Mouse (Mus musculus) Patski (cell line): ENCODE results near the gene Bicral. TPM values are rescaled to one million over a fixed set of nuclear protein-coding genes. Genes with fewer than 3 reads are reported as not detected.

ENCODE experiments used
- ATAC-seq: fragments of 100-300 bp; one replicate; pipeline ENCODE4 v1.8.0; 2021
- CTCF ChIA-PET: fragments of 350-600 bp; sonication (Branson Sonifier 250); formaldehyde crosslinking; loops from one replicate; lab custom pipeline; 2022; ENCODE audit warnings: inconsistent platforms; lab: Charles Lee
- POLR2A ChIA-PET: fragments of 350-600 bp; sonication (Branson Sonifier 250); formaldehyde crosslinking; loops from one replicate; lab custom pipeline; 2022; ENCODE audit warnings: antibody characterized with exemption, inconsistent platforms; lab: Charles Lee
- DNase-seq: peaks from one replicate; pipeline ENCODE4 v3.0.0-alpha.2; 2011; ENCODE audit warnings: low read depth, low spot score
- H3K27me3 ChIP-seq: fragments of 371-371 bp; one replicate; pipeline ENCODE4 v1.5.1; 2021
- CTCF ChIP-seq: fragments of 100-300 bp; IDR thresholded peaks from one replicate; pipeline ENCODE4 v1.5.1; 2021
- in situ Hi-C: fragments of 300-500 bp; cut with MboI; formaldehyde crosslinking; loops from 3 replicates; pipeline ENCODE4 v1.11.1; 2018; ENCODE audit warnings: low pct_unique_long_range_greater_than_20kb, mixed read lengths
- polyA plus RNA-seq: library from polyadenylated mRNA; unstranded; gene quantifications from one replicate; pipeline ENCODE4 v1.2.3, GENCODE M21; 2021

Gene Bicral
- polyA plus RNA-seq, 1 experiment from 2014 or later = 16.4 TPM

GRCm38 (mm10) chr17:46832101-46832980 is 25.9 kb downstream of the Bicral start:
- in situ Hi-C loops = no loop called here
- CTCF ChIA-PET = interaction anchor here (0.9 kb wide), 1 partner anchor 12 kb away, joined by 4 read pairs; no protein-coding TSS in a partner anchor
- no peaks in the 10 kb centered on the region for H3K27me3 ChIP-seq
- TF ChIP-seq CTCF = no peak
- peak; percentile 45 for ATAC-seq
- no peak for DNase-seq
- POLR2A ChIA-PET = interaction anchor here (1.1 to 1.6 kb wide), 6 partner anchors 10 to 27 kb away, joined by 3 to 4 read pairs (median 4); no protein-coding TSS in a partner anchor

DNA sequence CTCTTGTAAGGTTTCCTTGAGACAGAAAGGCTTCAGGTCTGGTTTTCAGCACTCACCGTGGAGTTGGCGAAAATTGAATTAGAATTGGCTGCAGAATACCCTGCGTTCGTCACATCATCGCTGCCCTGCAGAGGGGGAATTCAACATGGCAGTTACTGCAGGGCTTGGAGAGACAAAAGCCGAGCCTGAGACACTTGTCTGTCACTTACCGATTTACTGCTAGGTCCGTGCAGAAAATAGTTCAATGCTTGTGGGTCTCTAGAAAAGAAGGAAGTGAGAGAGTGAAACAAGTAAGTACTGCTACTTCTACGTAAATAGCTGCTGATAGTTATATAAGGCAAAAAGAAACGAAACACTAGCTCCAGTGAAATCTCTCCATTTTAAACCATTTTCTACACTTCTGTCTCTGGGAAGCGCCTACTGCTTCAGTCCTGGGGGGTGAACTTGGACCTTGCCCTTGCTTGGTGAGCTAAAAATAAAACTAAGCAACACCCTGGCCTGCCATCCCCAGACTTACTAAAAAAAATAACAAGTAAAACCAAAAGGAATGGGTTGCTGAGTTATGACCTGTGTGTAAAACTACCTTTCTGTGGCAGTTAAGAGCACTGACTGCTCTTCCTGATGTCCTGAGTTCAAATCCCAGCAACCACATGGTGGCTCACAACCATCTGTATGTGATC is 28.3 kb downstream of the Bicral start:
- in situ Hi-C loops = no loop called here
- DNase-seq = no peak
- ChIA-PET CTCF (interaction anchor here (1.2 kb wide), 1 partner anchor 11 kb away, joined by 3 read pairs; no protein-coding TSS in a partner anchor), POLR2A (interaction anchor here (1.0 kb wide), 1 partner anchor 12 kb away, joined by 4 read pairs; no protein-coding TSS in a partner anchor)
- H3K27me3 ChIP-seq = no peaks in the 10 kb centered on the region
- no peak for TF ChIP-seq CTCF
- no peak for ATAC-seq

DNA sequence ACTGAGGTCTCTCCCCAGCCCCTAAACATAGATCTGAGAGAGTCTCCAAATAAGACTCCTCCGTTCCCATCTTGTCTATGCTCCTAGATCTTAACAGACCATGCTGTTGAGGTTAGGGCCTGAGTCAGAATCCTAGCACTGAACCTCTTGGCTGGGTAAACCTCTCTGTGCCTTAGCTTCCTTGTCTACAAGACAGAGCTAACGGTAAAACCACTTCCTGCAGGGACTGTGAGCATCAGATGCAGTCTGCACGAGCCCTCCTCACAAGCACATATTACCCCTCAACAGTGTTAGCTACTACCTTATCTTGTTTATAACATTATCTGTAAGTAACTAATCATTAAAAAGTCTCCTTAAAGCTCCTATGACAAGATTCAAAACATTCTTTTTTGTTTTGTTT is 29.3 kb downstream of the Bicral start:
- in situ Hi-C loops = no loop called here
- TF ChIP-seq CTCF = no peak
- DNase-seq (no peak), ATAC-seq (no peak)
- CTCF ChIA-PET = interaction anchor here (1.2 kb wide), 1 partner anchor 12 kb away, joined by 3 read pairs; no protein-coding TSS in a partner anchor
- POLR2A ChIA-PET = no interaction called here
- no peaks in the 10 kb centered on the region for H3K27me3 ChIP-seq

GRCm38 (mm10) chr17:46823091-46823490 is 35.2 kb downstream of the Bicral start:
- POLR2A ChIA-PET = no interaction called here
- in situ Hi-C loops = no loop called here

DNA sequence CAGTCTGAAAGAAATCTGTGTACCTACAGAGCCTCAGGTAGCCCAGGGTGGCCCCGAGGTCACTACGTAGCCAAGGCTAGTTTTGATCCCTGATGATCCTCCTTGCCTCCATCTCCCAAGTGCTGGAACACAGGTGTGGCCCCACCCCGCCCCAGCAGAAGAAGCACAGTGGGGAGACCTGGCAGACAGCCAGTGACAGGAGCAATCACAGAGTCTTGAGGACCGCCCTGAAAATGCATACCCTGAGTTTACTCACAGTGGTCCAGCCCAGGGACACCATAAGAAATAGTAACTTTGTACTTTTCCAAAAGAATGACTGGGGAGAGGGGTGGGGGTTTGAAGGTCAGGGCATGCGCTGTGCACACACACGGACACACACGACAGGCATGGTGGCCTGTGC is 37.7 kb downstream of the Bicral start:
- ATAC-seq (no peak), DNase-seq (no peak)
- TF ChIP-seq CTCF = no peak
- H3K27me3 ChIP-seq = no peaks in the 10 kb centered on the region
- ChIA-PET CTCF (no interaction called here), POLR2A (interaction anchor here (1.2 kb wide), 1 partner anchor 12 kb away, joined by 3 read pairs; no protein-coding TSS in a partner anchor)
- in situ Hi-C loops = no loop called here

More at GRCm38 (mm10) chr17:46823091-46823490, 35.2 kb downstream of the Bicral start:
- H3K27me3 ChIP-seq = no peaks in the 10 kb centered on the region
- no peak for ATAC-seq
- TF ChIP-seq CTCF = no peak
- no peak for DNase-seq
- CTCF ChIA-PET = no interaction called here

- no peaks in the 10 kb centered on the region for H3K27me3 ChIP-seq
- POLR2A ChIA-PET = no interaction called here
- in situ Hi-C loops = no loop called here
- DNase-seq (no peak), ATAC-seq (no peak)
- no peak for TF ChIP-seq CTCF
- CTCF ChIA-PET = no interaction called here
Measured at GRCm38 (mm10) chr17:46817734-46818158, 40.5 kb downstream of the Bicral start.

GRCm38 (mm10) chr17:46816306-46816705 is 42.0 kb downstream of the Bicral start:
- POLR2A ChIA-PET = no interaction called here
- CTCF ChIA-PET = no interaction called here
- ATAC-seq = no peak

DNA sequence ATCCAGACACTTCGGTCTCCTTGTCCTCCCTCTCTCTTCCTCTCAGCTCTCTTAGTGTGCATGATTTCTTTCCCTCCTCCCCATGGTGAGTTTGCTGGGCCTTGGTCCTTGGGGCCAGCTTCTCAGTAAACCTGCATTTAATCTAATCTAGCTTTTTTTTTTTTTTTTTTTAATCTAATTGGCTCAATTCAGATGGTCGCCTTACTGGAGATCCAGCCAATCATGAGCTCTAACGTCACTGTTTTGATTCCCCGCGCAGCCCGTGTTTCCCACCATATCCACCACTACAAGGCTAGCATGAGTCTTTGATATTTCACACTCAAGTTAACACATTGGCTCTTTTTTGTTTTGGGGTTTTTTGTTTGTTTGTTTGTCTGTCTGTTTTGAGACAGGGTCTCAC is 43.8 kb downstream of the Bicral start:
- POLR2A ChIA-PET = interaction anchor here (0.6 kb wide), 1 partner anchor 47 kb away, joined by 3 read pairs; no protein-coding TSS in a partner anchor
- no peaks in the 10 kb centered on the region for H3K27me3 ChIP-seq
- in situ Hi-C loops = no loop called here
- DNase-seq (no peak), ATAC-seq (no peak)
- CTCF ChIA-PET = no interaction called here
- TF ChIP-seq CTCF = no peak

More at GRCm38 (mm10) chr17:46816306-46816705, 42.0 kb downstream of the Bicral start:
- no peaks in the 10 kb centered on the region for H3K27me3 ChIP-seq
- in situ Hi-C loops = no loop called here
- DNase-seq = no peak
- no peak for TF ChIP-seq CTCF

DNA sequence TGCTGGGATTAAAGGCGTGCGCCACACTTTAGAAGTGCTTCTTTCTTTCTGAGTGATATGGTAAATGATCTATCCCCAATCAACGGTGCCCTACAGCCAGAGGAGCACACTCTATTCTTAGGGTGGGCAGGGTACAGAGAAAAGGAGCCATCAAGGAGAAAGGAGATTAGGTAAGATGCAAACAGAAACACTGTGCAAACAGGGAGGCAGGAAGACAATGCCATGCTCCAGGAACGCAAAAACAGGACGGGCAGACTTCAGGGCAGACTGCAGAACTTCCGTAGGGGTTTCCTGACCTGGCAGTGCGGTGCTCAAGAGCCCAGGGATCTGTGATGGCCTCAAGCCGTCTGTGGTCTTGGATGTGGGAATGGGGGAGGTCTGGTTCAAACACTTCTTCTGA is 44.6 kb downstream of the Bicral start:
- ChIA-PET POLR2A (no interaction called here), CTCF (no interaction called here)
- in situ Hi-C loops = no loop called here
- no peak for DNase-seq
- no peak for TF ChIP-seq CTCF
- ATAC-seq = no peak
- no peaks in the 10 kb centered on the region for H3K27me3 ChIP-seq

- no peaks in the 10 kb centered on the region for H3K27me3 ChIP-seq
- no peak for TF ChIP-seq CTCF
- in situ Hi-C loops = no loop called here
- ATAC-seq (no peak), DNase-seq (no peak)
- ChIA-PET CTCF (interaction anchor here (0.9 kb wide), 1 partner anchor 39 kb away, joined by 3 read pairs; no protein-coding TSS in a partner anchor), POLR2A (no interaction called here)
Measured at GRCm38 (mm10) chr17:46812442-46812841, 45.8 kb downstream of the Bicral start.
